Mouse (Mus musculus): ENCODE measurements around the gene Ube3c. TPM values are rescaled to one million over a fixed set of nuclear protein-coding genes. Genes with fewer than 3 reads are reported as not detected.
"Not testable (repeated sequence)": the region's sequence is repeated elsewhere in the genome, so short reads cannot be mapped to it uniquely, and the experiment has no call there.

Gene Ube3c
- total RNA-seq, 1 experiment from 2014 or later: 39.2 TPM

DNA sequence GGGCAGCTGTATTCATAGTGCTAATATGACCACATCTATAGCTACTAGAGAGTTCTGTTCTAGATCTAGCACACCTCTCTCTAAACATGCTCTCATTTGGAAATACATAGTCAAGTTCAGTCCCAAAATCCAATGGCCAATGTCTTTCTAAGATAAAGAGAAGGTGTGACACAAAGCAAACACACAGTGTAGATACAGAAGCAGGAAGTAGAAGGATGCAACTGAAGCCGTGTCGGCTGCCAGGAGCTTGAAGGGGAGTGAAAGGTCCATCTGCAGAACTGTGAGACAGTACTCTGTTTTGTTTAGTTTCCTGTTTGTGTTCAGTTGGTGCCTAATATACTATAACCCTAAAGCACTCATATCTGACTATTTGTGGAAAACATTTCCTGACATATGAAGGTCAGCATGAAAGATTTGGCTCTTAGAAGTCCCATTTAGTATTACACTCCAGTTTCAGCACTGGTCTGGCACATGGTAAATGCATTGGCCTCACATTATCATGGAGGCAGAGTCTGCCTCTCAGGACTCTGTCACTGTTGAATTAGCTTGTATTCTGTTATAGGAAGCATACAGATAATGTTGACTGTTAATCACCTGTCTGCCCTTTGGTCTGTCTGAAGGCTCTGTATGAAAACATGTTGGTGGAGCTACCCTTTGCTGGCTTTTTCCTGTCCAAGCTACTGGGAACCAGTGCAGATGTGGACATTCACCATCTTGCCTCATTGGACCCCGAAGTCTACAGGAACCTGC lies 88.7 kb downstream of the Ube3c start:
- ATAC-seq (ENCODE audit: extremely low read depth, insufficient number of reproducible peaks, low FRiP score, poor library complexity, severe bottlenecking): no peak

DNA sequence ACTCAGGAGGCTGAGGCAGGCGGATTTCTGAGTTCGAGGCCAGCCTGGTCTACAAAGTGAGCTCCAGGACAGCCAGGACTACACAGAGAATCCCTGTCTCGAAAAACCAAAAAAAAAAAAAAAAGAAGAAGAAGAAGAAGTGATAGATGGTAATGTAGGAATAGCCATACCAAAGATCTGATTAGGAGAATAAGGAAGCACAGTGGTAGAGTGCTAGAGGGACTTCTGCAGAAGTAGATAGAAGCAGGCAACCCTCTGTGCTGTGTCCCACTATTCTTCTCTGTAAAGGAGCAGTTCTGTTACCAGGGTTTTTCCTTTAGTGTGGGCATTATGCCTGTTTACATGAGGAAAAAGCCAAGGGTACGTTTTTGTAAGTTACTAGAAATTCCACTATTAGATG lies 92.2 kb downstream of the Ube3c start:
- ATAC-seq (ENCODE audit: extremely low read depth, insufficient number of reproducible peaks, low FRiP score, poor library complexity, severe bottlenecking): not testable (repeated sequence)

DNA sequence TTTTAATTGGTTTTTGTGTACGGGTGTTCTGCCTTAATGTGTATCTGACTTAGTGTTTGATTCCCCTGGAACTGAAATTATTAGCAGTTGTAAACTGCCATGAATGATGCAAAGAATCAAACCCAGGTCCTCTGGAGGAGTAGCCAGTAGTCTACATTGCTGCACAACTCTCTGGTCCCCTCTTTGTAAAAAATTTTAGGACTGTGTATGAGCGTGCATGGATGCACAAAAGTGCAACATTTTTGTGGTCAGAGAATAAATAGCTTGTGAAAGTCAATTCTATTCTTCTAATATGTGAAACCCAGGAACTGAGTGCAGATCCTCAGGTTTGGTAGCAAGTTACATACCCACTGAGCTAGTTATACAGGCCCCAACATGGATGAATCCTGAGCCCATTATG lies 96.3 kb downstream of the Ube3c start:
- ATAC-seq (ENCODE audit: extremely low read depth, insufficient number of reproducible peaks, low FRiP score, poor library complexity, severe bottlenecking): no peak

DNA sequence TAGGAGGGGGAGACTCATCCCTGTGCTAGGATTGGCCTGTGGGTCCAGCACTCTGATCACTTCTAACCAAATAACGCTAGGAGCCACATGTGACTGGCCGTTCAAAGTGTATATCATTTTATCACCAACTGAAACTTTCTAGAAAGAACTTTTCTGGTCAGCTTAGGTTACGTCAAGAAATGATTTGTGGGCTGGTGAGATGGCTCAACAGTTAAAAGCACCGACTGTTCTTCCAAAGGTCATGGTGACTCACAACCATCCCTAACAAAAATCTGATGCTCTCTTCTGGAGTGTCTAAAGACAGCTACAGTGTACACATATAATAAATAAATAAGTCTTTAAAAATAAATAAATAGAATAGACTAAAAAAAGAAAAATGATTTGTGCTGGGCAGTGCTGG lies 103.5 kb downstream of the Ube3c start:
- no peak for ATAC-seq (ENCODE audit: extremely low read depth, insufficient number of reproducible peaks, low FRiP score, poor library complexity, severe bottlenecking)

DNA sequence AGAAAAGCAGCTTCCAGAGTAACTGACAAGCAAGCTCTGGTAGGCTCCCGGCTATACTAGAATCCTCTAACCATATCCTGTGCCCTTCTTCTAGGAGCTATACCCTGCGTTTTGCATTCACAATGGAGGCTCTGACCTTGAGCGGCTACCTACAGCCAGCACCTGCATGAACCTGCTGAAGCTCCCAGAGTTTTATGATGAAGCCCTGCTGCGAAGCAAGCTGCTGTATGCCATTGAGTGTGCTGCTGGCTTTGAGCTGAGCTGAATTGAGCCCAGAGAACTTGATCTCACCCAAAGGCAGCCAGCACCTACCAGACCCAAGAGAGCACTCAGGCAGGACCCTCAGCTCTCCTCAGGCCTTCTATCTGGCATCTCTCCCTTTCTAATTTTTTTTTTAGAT lies 105.3 kb downstream of the Ube3c start:
- no peak for ATAC-seq (ENCODE audit: extremely low read depth, insufficient number of reproducible peaks, low FRiP score, poor library complexity, severe bottlenecking)

DNA sequence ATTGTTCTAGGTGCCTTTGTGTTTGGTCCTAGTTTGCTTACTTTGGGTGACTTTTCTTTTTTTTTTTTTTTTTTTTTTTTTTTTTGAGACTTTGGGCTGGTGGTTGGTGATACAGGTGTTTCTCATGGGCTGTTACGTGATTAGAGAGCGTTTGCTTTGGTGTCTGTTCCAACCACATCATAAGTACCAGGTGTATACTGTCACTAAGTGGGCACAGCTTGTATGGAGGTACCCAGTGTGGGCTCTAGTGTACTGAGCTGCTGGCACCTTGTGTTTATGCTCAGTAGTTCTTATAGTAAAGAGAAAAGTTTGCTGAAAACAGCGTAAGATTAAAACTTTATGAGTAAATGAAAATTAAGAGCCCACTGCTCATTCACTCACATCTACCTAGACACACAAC lies 107.4 kb downstream of the Ube3c start:
- ATAC-seq (ENCODE audit: extremely low read depth, insufficient number of reproducible peaks, low FRiP score, poor library complexity, severe bottlenecking): no peak

DNA sequence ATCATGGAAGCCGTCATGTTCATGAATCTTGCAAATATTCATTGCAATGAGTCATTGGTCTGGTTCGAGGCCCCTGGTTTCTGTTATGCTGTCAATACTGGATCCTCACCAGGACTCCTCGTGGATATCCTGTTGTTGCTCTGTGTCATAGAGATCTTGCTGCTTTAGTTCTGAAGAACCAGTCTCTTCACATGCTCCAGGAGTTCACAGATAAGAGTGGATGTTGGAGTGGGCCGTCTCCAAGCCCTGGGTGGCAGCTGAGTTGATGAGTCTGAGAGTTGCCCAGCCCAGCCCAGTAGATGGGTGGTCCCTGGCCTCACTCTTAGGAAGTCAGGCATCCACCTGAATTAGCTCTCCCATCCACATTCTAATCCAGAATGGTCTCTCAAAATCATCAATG lies 116.0 kb downstream of the Ube3c start:
- no peak for ATAC-seq (ENCODE audit: extremely low read depth, insufficient number of reproducible peaks, low FRiP score, poor library complexity, severe bottlenecking)

DNA sequence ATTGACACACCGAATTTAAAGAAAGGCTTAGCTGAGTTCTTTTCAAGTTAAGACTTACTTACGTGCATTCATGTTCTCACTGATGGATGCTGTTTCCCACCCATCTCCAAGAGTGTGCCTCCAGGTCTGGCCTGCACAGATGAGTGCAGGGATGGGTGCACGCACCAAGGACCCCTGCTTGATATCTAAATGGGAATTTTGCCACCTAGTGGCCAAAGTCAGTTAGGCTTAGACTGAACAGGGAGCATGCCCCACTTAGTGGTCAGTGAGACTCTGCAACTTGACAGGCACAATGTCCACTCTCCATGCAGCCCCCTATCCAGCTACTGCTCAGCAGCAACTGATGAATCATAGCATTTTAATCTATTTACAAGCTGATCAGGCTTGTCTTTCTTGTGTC lies 118.6 kb downstream of the Ube3c start:
- no peak for ATAC-seq (ENCODE audit: extremely low read depth, insufficient number of reproducible peaks, low FRiP score, poor library complexity, severe bottlenecking)

DNA sequence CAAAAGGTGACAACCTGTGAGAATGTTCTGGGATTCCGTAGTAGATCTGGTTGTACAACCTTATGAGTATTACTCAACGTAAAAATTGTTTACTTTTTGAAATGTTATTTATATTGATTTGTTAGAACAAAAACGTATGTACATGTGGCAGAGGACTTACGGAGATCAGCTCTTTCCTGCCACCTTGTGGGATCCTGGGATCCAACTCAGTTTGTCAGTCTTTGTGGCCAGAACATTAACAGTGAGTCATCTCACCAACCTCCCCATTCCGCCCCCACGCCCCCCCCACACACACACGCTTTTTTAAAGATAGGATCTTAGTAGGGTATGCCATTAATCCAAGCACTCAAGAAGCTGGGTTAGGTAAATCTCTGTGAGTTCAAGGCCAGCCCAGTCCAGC lies 119.3 kb downstream of the Ube3c start:
- ATAC-seq (ENCODE audit: extremely low read depth, insufficient number of reproducible peaks, low FRiP score, poor library complexity, severe bottlenecking): no peak

DNA sequence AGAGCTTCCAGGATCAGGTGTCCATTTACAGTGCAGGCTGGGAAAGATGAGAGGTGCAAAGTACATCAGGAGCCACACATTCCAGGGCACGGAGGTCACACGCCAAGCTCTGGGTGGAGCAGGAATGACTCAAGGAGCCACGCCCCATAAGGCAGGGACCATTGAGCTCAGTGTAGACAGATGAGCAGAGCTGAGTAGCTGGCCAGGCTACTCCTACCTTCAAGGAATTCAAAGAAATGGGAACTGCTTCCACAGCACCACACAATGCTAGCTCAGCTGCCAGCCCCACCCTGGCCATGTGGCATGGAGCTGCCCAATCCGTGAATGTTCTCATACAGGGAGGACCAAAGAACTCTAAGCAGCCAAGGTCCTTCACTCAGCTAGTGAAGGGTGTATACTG lies 129.5 kb downstream of the Ube3c start:
- ATAC-seq (ENCODE audit: extremely low read depth, insufficient number of reproducible peaks, low FRiP score, poor library complexity, severe bottlenecking): no peak

DNA sequence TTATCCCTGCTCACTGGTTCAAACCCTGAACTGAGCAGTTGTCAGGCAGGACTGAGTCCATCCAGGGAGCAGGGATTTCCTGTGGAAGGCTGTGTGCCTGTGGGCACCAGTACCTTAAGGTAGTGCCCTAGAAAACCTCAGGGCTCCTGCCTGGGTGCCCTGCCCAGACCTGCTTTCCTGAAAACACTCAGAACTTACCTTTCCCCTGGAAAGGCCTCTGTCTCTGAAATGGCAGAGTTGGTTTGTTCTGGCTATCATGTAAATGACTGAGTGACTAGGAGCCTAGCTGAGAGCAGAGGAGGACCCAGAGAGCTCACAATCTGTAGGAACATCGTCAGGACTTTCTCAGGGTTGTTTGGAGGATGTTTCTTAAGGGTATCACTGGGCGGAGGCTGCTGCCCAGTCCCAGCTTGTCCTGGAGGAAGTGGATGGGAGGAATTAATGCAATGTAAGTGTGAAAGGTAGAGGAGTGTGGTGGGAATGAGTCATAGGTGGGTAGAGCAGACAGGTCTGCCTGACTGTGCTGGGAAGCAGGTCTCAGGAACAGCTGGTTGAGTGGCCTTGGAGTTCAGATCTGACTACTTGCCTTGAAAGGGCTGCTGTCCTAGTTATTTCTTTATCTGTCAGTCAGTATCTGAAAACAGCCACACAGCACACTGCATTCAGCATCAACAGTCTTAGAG lies 130.6 kb downstream of the Ube3c start:
- no peak for ATAC-seq (ENCODE audit: extremely low read depth, insufficient number of reproducible peaks, low FRiP score, poor library complexity, severe bottlenecking)

DNA sequence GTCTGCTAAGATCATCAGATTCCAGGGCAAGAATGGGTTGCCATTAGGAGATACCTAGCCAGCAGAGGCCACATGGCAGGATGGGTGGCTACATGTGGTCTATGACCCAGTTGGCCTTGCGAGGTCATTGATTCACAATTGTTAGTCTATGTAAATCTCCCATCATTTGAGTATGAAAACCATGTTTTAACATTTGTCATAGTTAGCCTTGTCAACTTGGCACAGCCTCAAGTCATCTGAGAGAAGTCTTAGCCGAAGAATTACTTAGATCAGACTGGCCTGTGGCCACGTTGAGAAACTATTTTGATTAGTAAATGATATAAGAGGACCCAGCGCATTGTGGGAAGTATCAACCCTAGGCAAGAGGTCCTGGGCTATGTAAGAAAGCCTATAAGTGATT lies 138.2 kb downstream of the Ube3c start:
- no peak for ATAC-seq (ENCODE audit: extremely low read depth, insufficient number of reproducible peaks, low FRiP score, poor library complexity, severe bottlenecking)

DNA sequence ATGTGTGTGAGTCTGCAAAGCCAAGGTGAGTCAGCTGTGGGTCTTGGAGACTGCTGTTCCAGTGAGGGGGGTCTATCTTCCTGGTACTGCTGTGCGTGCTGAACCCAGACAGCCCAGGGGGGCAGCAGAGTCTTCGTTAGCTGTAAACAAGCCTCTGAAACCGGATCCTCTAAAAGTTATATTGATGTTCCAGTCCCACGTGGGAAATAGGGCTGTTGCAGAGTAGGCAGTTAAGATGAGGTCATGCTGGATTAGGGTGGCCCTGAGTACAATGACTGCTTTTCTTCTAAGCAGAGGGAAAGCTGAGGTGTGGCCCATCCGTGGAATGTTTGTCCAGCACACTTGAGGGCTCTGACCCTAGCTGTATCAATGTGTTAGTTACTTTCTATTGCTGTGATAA lies 139.2 kb downstream of the Ube3c start:
- no peak for ATAC-seq (ENCODE audit: extremely low read depth, insufficient number of reproducible peaks, low FRiP score, poor library complexity, severe bottlenecking)

DNA sequence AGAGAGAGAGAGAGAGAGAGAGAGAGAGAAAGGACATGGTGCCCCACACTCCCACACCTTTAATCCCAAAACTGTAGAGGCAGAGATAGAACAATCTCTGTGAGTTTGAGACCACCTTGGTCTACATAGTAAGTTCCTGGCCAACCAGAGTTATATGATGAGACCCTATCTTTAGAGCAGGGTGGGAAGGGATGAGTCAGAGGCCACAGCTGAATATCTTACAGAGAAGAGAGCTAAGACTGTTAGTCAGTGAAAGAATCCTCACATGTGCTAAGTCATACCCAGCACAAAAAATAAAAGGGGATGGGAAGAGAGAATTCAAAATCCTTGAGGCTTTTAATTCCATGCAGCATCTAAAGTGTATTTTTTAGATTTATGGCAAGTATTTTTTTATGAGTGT lies 142.6 kb downstream of the Ube3c start:
- ATAC-seq (ENCODE audit: extremely low read depth, insufficient number of reproducible peaks, low FRiP score, poor library complexity, severe bottlenecking): no peak

DNA sequence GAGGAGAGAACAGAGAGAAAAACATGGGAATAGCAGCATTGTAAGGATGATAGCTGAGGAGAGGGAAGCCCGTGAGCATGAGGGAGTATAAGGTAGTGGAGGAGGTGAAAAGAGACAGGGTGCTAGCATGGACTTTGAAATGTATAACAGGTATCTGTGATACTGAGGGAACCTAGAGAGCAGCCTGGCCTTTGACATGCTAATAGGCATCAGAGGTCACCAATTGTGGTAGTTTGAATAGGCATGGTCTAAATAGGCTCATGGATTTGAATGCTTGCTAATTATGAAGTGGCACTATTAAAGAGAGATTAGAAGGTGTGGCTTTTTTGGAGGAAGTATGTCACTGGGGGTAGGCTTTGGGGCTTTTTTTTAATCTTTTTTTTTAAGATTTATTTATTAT lies 143.9 kb downstream of the Ube3c start:
- no peak for ATAC-seq (ENCODE audit: extremely low read depth, insufficient number of reproducible peaks, low FRiP score, poor library complexity, severe bottlenecking)

DNA sequence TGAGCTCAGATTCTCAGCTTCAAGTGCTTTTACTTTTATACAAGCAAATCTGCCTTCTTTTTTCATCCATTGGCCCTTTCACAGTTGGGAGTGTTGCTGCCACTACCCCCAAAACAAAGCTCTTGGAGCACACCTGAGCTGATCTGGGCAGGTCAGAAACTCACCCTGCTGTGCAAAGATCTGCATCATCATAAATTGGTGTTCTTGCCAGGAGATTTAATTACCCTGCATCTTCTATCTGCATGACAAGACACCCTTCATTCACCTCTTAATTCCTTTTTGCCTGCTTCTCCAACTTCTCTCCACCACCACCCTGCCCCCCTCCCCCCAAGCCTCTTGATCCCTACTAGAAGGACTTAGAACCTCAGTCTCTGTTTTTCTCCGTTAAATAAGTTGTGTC lies 152.1 kb downstream of the Ube3c start:
- no peak for ATAC-seq (ENCODE audit: extremely low read depth, insufficient number of reproducible peaks, low FRiP score, poor library complexity, severe bottlenecking)

DNA sequence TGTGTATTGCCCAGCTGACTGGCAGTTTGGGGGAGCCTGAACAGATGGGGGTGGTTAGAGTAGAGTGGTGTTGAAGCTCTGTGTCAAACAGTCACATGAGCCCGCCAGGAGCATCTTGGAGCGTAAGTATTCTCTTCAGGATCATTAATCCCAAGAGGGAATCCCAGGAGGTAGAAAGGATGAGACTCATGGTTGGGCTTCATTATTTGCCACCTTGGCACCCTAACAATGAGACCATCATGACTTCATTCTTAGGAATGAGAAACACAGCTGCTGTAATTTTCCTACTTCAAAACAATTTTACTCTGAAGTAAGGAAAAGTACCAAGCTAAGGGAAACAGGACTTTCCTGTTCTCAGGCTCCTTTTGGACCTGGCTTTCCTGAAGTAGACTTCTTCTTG lies 156.3 kb downstream of the Ube3c start:
- no peak for ATAC-seq (ENCODE audit: extremely low read depth, insufficient number of reproducible peaks, low FRiP score, poor library complexity, severe bottlenecking)
